Mouse (Mus musculus) MEL (cell line): ENCODE results near the gene Gm3409. TPM values are rescaled to one million over a fixed set of nuclear protein-coding genes. Genes with fewer than 3 reads are reported as not detected.
A peak's percentile ranks its signal among the peaks of the same experiment; 100 is the strongest.
"Not testable (repeated sequence)": the region's sequence is repeated elsewhere in the genome, so short reads cannot be mapped to it uniquely, and the experiment has no call there.

Experiments used
- DNase-seq: peaks from one replicate; pipeline ENCODE4 v3.0.0; 2011; ENCODE audit warnings: low read depth, low spot score
- H3K27ac ChIP-seq: 2 replicates; pipeline ENCODE4 v1.5.1; 2012; ENCODE audit warnings: low read depth, mild to moderate bottlenecking, control low read depth, low read length, moderate library complexity; ENCODE audit not compliant: control insufficient read depth
- H3K27me3 ChIP-seq, 2 experiments: fragments of 150-350 bp in 1 of 2; sonication (generic) in 1 of 2; 2 replicates each; pipeline ENCODE4 v1.6.1; 2012; ENCODE audit warnings: low read length in 2 of 2, mild to moderate bottlenecking in 2 of 2, improper control_type of control experiment in 1 of 2, moderate library complexity in 1 of 2; ENCODE audit not compliant: insufficient read depth in 2 of 2, control insufficient read depth in 1 of 2
- H3K36me3 ChIP-seq, 2 experiments: 2 replicates each; pipeline ENCODE4 v1.6.1; 2012 to 2014; ENCODE audit warnings: low read length in 2 of 2, improper control_type of control experiment in 1 of 2, inconsistent platforms in 1 of 2, mild to moderate bottlenecking in 1 of 2; ENCODE audit not compliant: insufficient read depth in 2 of 2, control insufficient read depth in 1 of 2
- H3K4me1 ChIP-seq, 2 experiments: fragments of 150-350 bp in 1 of 2; sonication (generic) in 1 of 2; 2 replicates each; pipeline ENCODE4 v1.6.1; 2012; ENCODE audit warnings: low read length in 2 of 2, improper control_type of control experiment in 1 of 2, mild to moderate bottlenecking in 1 of 2; ENCODE audit not compliant: insufficient read depth in 2 of 2, control insufficient read depth in 1 of 2
- H3K4me3 ChIP-seq, 2 experiments: fragments of 150-350 bp in 1 of 2; sonication (generic) in 1 of 2; 2 replicates each; pipeline ENCODE4 v1.5.1; 2012; ENCODE audit warnings: low read depth in 2 of 2, low read length in 2 of 2, mild to moderate bottlenecking in 2 of 2, moderate library complexity in 2 of 2, control low read depth in 1 of 2, improper control_type of control experiment in 1 of 2; ENCODE audit not compliant: control insufficient read depth in 1 of 2, insufficient read depth in 1 of 2
- H3K79me2 ChIP-seq: 2 replicates; pipeline ENCODE4 v1.6.1; 2012; ENCODE audit warnings: mild to moderate bottlenecking, low read length, moderate library complexity; ENCODE audit not compliant: control insufficient read depth, poor library complexity, insufficient read depth
- H3K9ac ChIP-seq: 2 replicates; pipeline ENCODE4 v1.6.1; 2012; ENCODE audit warnings: low read depth, mild to moderate bottlenecking, control low read depth, low read length, moderate library complexity; ENCODE audit not compliant: control insufficient read depth, poor library complexity, severe bottlenecking
- H3K9me3 ChIP-seq: fragments of 150-350 bp; sonication (generic); replicated peaks from 2 replicates; pipeline ENCODE4 v1.6.1; 2012; ENCODE audit warnings: mild to moderate bottlenecking, low read length, improper control_type of control experiment, moderate library complexity; ENCODE audit not compliant: insufficient read depth
- BHLHE40 ChIP-seq: IDR thresholded peaks from 2 replicates; pipeline ENCODE4 v1.6.1; 2012; ENCODE audit warnings: low read depth, mild to moderate bottlenecking, inconsistent platforms, low read length, improper control_type of control experiment, borderline replicate concordance
- CTCF ChIP-seq, 3 experiments: IDR thresholded peaks in 2 of 3; conservative IDR thresholded peaks in 1 of 3; 2 replicates each; pipeline ENCODE4 v1.5.1; 2011 to 2012; ENCODE audit warnings: low read length in 3 of 3, low read depth in 2 of 3, mild to moderate bottlenecking in 2 of 3, improper control_type of control experiment in 1 of 3, inconsistent platforms in 1 of 3, mixed read lengths in 1 of 3, moderate library complexity in 1 of 3; ENCODE audit not compliant: control insufficient read depth in 1 of 3, insufficient read depth in 1 of 3, poor library complexity in 1 of 3, severe bottlenecking in 1 of 3
- ETS1 ChIP-seq: IDR thresholded peaks from 2 replicates; pipeline ENCODE4 v1.6.1; 2012; ENCODE audit warnings: low read depth, mild to moderate bottlenecking, inconsistent platforms, low read length, improper control_type of control experiment, moderate library complexity
- HCFC1 ChIP-seq: IDR thresholded peaks from 2 replicates; pipeline ENCODE4 v1.6.1; 2012; ENCODE audit warnings: low read depth, mild to moderate bottlenecking, inconsistent platforms, low read length, improper control_type of control experiment, moderate library complexity
- KAT2A ChIP-seq: conservative IDR thresholded peaks from 2 replicates; pipeline ENCODE4 v1.6.1; 2012; ENCODE audit warnings: low read depth, low read length, improper control_type of control experiment, inconsistent platforms
- MEF2A ChIP-seq: IDR thresholded peaks from 2 replicates; pipeline ENCODE4 v1.6.1; 2014; ENCODE audit warnings: low read depth, mild to moderate bottlenecking, inconsistent platforms, low read length, improper control_type of control experiment; ENCODE audit not compliant: poor library complexity, insufficient replicate concordance, severe bottlenecking; ENCODE audit errors: extremely low read depth
- MXI1 ChIP-seq: IDR thresholded peaks from 2 replicates; pipeline ENCODE4 v1.6.1; 2011; ENCODE audit warnings: mild to moderate bottlenecking, low read depth, low read length, improper control_type of control experiment
- MYB ChIP-seq: IDR thresholded peaks from 2 replicates; pipeline ENCODE4 v1.6.1; 2011; ENCODE audit warnings: mild to moderate bottlenecking, low read depth, low read length, improper control_type of control experiment
- POLR2A ChIP-seq, 2 experiments: IDR thresholded peaks; 2 replicates each; pipeline ENCODE4 v1.6.1; 2011 to 2012; ENCODE audit warnings: low read length in 2 of 2, mild to moderate bottlenecking in 2 of 2, control low read depth in 1 of 2, improper control_type of control experiment in 1 of 2, low read depth in 1 of 2, moderate library complexity in 1 of 2; ENCODE audit not compliant: control insufficient read depth in 1 of 2, insufficient read depth in 1 of 2, poor library complexity in 1 of 2
- POLR2AphosphoS2 ChIP-seq: IDR thresholded peaks from 2 replicates; pipeline ENCODE4 v1.6.1; 2011; ENCODE audit warnings: low read length, improper control_type of control experiment
- RAD21 ChIP-seq: IDR thresholded peaks from 2 replicates; pipeline ENCODE4 v1.6.1; 2011; ENCODE audit warnings: mild to moderate bottlenecking, low read depth, low read length, improper control_type of control experiment
- RCOR1 ChIP-seq: IDR thresholded peaks from 2 replicates; pipeline ENCODE4 v1.6.1; 2012; ENCODE audit warnings: low read depth, mild to moderate bottlenecking, inconsistent platforms, low read length, improper control_type of control experiment
- SMC3 ChIP-seq: IDR thresholded peaks from 2 replicates; pipeline ENCODE4 v1.6.1; 2011; ENCODE audit warnings: low read depth, low read length, improper control_type of control experiment
- TAL1 ChIP-seq: IDR thresholded peaks from 2 replicates; pipeline ENCODE4 v1.6.1; 2012; ENCODE audit warnings: mild to moderate bottlenecking, inconsistent platforms, low read length, moderate library complexity, mixed read lengths
- TBP ChIP-seq: IDR thresholded peaks from 2 replicates; pipeline ENCODE4 v1.8.0; 2011; ENCODE audit warnings: low read depth, low read length, improper control_type of control experiment
- USF2 ChIP-seq, 2 experiments: IDR thresholded peaks; 2 replicates each; pipeline ENCODE4 v1.6.1; 2011 to 2012; ENCODE audit warnings: improper control_type of control experiment in 2 of 2, low read length in 2 of 2, borderline replicate concordance in 1 of 2, inconsistent platforms in 1 of 2, low read depth in 1 of 2, mild to moderate bottlenecking in 1 of 2; ENCODE audit not compliant: insufficient read depth in 1 of 2
- ZC3H11A ChIP-seq: IDR thresholded peaks from 2 replicates; pipeline ENCODE4 v1.6.1; 2012; ENCODE audit warnings: low read depth, mild to moderate bottlenecking, inconsistent platforms, low read length, improper control_type of control experiment
- ZKSCAN1 ChIP-seq: IDR thresholded peaks from 2 replicates; pipeline ENCODE4 v1.6.1; 2012; ENCODE audit warnings: low read depth, mild to moderate bottlenecking, inconsistent platforms, low read length, improper control_type of control experiment, moderate library complexity
- ZMIZ1 ChIP-seq: IDR thresholded peaks from 2 replicates; pipeline ENCODE4 v1.6.1; 2012; ENCODE audit warnings: low read depth, mild to moderate bottlenecking, inconsistent platforms, low read length, improper control_type of control experiment, moderate library complexity
- polyA plus RNA-seq, 2 experiments: library from polyadenylated mRNA; stranded (reverse) in 1 of 2; unstranded in 1 of 2; fragments of >175 nt in 1 of 2; fragments of >200 nt in 1 of 2; gene quantifications; 2 replicates each; pipeline versions ENCODE4 v1.2.1 to v1.2.4; 2012; ENCODE audit warnings: low replicate concordance in 2 of 2, low read depth in 1 of 2; ENCODE audit not compliant: insufficient read length in 2 of 2, insufficient read depth in 1 of 2, missing spikeins in 1 of 2
- total RNA-seq: library from RNA; depleted of rRNA; stranded (reverse); fragments of 300-350 nt; gene quantifications from 2 replicates; pipeline ENCODE4 v1.2.3, GENCODE M21; 2012

The Gm3409 gene
- total and polyA plus RNA-seq, 3 experiments, result not detected

DNA sequence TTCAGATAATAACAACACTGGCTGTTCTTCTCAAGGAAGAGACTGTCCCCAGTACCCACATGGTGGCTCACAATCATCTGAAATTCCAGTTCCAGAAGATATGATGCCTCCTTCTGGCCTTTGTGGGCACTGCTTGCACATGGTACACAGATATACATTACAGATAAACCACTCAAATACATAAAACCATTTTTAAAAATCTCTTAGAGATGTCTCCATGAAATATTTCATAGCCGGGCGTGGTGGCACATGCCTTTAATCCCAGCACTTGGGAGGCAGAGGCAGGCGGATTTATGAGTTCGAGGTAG is 35.2 kb downstream of the Gm3409 start:
- not testable (repeated sequence) for H3K9ac ChIP-seq, H3K36me3 ChIP-seq, H3K79me2 ChIP-seq, H3K4me1 ChIP-seq, H3K9me3 ChIP-seq, DNase-seq, H3K27ac ChIP-seq, H3K27me3 ChIP-seq, H3K4me3 ChIP-seq

DNA sequence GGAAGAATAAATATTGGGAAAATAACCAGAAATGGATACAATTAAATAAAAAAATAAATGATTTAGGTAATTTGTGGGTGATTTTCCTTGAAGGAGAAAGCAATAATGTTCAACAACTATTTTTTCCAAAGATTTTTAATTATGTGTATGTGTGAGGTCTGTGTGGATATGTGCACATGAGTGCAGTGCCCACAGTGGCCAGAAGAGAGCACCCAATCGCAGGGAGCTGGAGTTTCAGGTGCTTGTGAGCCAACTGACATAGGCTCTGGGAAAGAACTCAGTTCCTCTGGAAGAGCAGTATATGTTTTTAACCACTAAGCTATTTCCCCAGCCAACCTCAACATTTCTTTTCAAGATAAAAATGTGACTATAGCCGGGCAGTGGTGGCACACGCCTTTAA is 39.2 kb downstream of the Gm3409 start:
- Histone ChIP-seq H3K79me2 (no peaks in the 10 kb centered on the region), H3K27me3 (no peaks in the 10 kb centered on the region), H3K9me3 (no peaks in the 10 kb centered on the region), H3K4me3 (no peak overlapping the region), H3K9ac (no peak overlapping the region), H3K36me3 (no peaks in the 10 kb centered on the region), H3K4me1 (no peaks in the 10 kb centered on the region), H3K27ac (no peak overlapping the region)
- DNase-seq, result peak; percentile 35
- no peak for TF ChIP-seq ZC3H11A
- TF ChIP-seq ZMIZ1, result no peak
- TF ChIP-seq RAD21, result peak; percentile 6
- peak; percentile 49 to 65 (median 58) for TF ChIP-seq CTCF (IDR thresholded peaks at IDR 0.05 in 2 of 3, conservative IDR thresholded peaks at IDR 0.05 in 1 of 3; ENCODE audit: control insufficient read depth in 1 of 3, insufficient read depth in 1 of 3, low read depth in 2 of 3, low read length in 3 of 3, poor library complexity in 1 of 3, severe bottlenecking in 1 of 3)
- TF ChIP-seq SMC3, result 0 out of 2 replicates have a peak, but pooled peaks have one; percentile 17
- TF ChIP-seq POLR2AphosphoS2, result no peak
- no peak for TF ChIP-seq MEF2A
- no peak for TF ChIP-seq BHLHE40
- no peak for TF ChIP-seq TAL1
- TF ChIP-seq USF2 (IDR thresholded peaks at IDR 0.05; ENCODE audit: borderline replicate concordance in 1 of 2, insufficient read depth in 1 of 2, low read depth in 1 of 2, low read length in 2 of 2), result no peak
- no peak for TF ChIP-seq ZKSCAN1
- TF ChIP-seq ETS1, result no peak
- TF ChIP-seq HCFC1, result no peak
- no peak for TF ChIP-seq RCOR1
- TF ChIP-seq TBP, result no peak
- TF ChIP-seq KAT2A, result no peak
- no peak for TF ChIP-seq MYB
- no peak for TF ChIP-seq MXI1
- no peak for TF ChIP-seq POLR2A (IDR thresholded peaks at IDR 0.05; ENCODE audit: control insufficient read depth in 1 of 2, insufficient read depth in 1 of 2, low read depth in 1 of 2, low read length in 2 of 2, poor library complexity in 1 of 2)
